Mouse (Mus musculus) embryonic facial prominence, embryonic 12.5 days (tissue): ENCODE results near the gene Atpaf1. TPM values are rescaled to one million over a fixed set of nuclear protein-coding genes. Genes with fewer than 3 reads are reported as not detected.

Source experiments
- ATAC-seq: fragments of 200-750 bp; cut with Nextera tagmentation; 2 replicates; pipeline ENCODE4 v1.8.0; 2017; ENCODE audit not compliant: insufficient number of reproducible peaks, insufficient read depth, low FRiP score, low TSS enrichment
- H3K27ac ChIP-seq: fragments of 300-500 bp; sonication (generic); 2 replicates; pipeline ENCODE4 v1.5.1; 2016; ENCODE audit warnings: mild to moderate bottlenecking
- H3K27me3 ChIP-seq: fragments of 300-500 bp; sonication (generic); 2 replicates; pipeline ENCODE4 v1.6.1; 2016; ENCODE audit warnings: mild to moderate bottlenecking, moderate library complexity
- H3K36me3 ChIP-seq: fragments of 300-500 bp; sonication (generic); 2 replicates; pipeline ENCODE4 v1.6.1; 2016; ENCODE audit warnings: mild to moderate bottlenecking
- H3K4me1 ChIP-seq: fragments of 300-500 bp; sonication (generic); 2 replicates; pipeline ENCODE4 v1.6.1; 2016
- H3K4me2 ChIP-seq: fragments of 300-500 bp; sonication (generic); replicated peaks from 2 replicates; pipeline ENCODE4 v1.6.1; 2016; ENCODE audit warnings: mild to moderate bottlenecking, moderate library complexity
- H3K4me3 ChIP-seq: fragments of 300-500 bp; sonication (generic); 2 replicates; pipeline ENCODE4 v1.5.1; 2016; ENCODE audit warnings: mild to moderate bottlenecking
- H3K9ac ChIP-seq: fragments of 300-500 bp; sonication (generic); 2 replicates; pipeline ENCODE4 v1.6.1; 2016; ENCODE audit warnings: mild to moderate bottlenecking, moderate library complexity
- H3K9me3 ChIP-seq: fragments of 300-500 bp; sonication (generic); 2 replicates; pipeline ENCODE4 v1.6.1; 2016; ENCODE audit warnings: mild to moderate bottlenecking, moderate library complexity
- WGBS: fragments of 180-500 bp; shearing (Covaris S2); methylation state at CpG from one replicate; pipeline ENCODE4 v1.1.7; 2016; 5-methylcytosine and 5-hydroxymethylcytosine counted together
- polyA plus RNA-seq: library from polyadenylated mRNA; unstranded; fragments of >200 nt; fragmentation: Nextera tagmentation; extraction: Ambion mirVana; gene quantifications from 2 replicates; pipeline ENCODE4 v1.2.1, GENCODE M21; 2016

The Atpaf1 gene
- polyA plus RNA-seq, 1 experiment from 2014 or later, result 58.4 TPM

GRCm38 (mm10) chr4:115831221-115831620 is 46.6 kb downstream of the Atpaf1 start:
- no peak overlapping the region for H3K4me3 ChIP-seq
- H3K9me3 ChIP-seq, result no peaks in the 10 kb centered on the region
- H3K36me3 ChIP-seq, result peaks cover 13% of the 10 kb centered on the region; the same call in 1 of the 2 replicates
- peaks cover 7% of the 10 kb centered on the region; the same call in 1 of the 2 replicates for H3K4me1 ChIP-seq
- ATAC-seq, result no peak
- H3K27ac ChIP-seq, result no peak overlapping the region
- WGBS, result 93% methylated on average over 22 of the region's 22 CpGs
- no peak overlapping the region for H3K9ac ChIP-seq
- 0 out of 2 replicates have a peak, but pooled peaks cover 5% of the 10 kb centered on the region for H3K27me3 ChIP-seq
- H3K4me2 ChIP-seq, result no peak overlapping the region

- H3K36me3 ChIP-seq, result peaks cover 13% of the 10 kb centered on the region; the same call in 1 of the 2 replicates
- no peaks in the 10 kb centered on the region for H3K9me3 ChIP-seq
- 0 out of 2 replicates have a peak, but pooled peaks cover 1% of the 10 kb centered on the region for H3K27me3 ChIP-seq
- no peak overlapping the region for H3K4me2 ChIP-seq
- no peak overlapping the region for H3K27ac ChIP-seq
- peaks cover 7% of the 10 kb centered on the region; the same call in 1 of the 2 replicates for H3K4me1 ChIP-seq
- H3K4me3 ChIP-seq, result no peak overlapping the region
- ATAC-seq, result no peak
- no peak overlapping the region for H3K9ac ChIP-seq
- 59% methylated on average over 2 of the region's 2 CpGs for WGBS
Measured at GRCm38 (mm10) chr4:115832040-115832439, 47.4 kb downstream of the Atpaf1 start.

GRCm38 (mm10) chr4:115835576-115835975 is 51.0 kb downstream of the Atpaf1 start:
- ATAC-seq, result no peak
- Histone ChIP-seq H3K4me3 (no peak overlapping the region), H3K36me3 (peaks cover 13% of the 10 kb centered on the region; the same call in 1 of the 2 replicates), H3K27me3 (no peaks in the 10 kb centered on the region), H3K27ac (no peak overlapping the region), H3K4me1 (peaks cover 11% of the 10 kb centered on the region), H3K4me2 (no peak overlapping the region), H3K9ac (no peak overlapping the region), H3K9me3 (no peaks in the 10 kb centered on the region)
- WGBS, result 72% methylated on average over 2 of the region's 2 CpGs

GRCm38 (mm10) chr4:115838196-115838595 is 53.6 kb downstream of the Atpaf1 start:
- H3K4me2 ChIP-seq, result peak overlapping the region; percentile 60

GRCm38 (mm10) chr4:115838696-115839641 is 54.4 kb downstream of the Atpaf1 start, which contains the start of gene Mknk1:
TSS of gene Mknk1 (plus strand) at chr4:115839198.
- ATAC-seq, result peak; percentile 87
- H3K27ac ChIP-seq, result peak within 1 kb of the TSS; percentile 32; the same call in 1 of the 2 replicates
- WGBS, result 2% methylated on average over 51 of the region's 51 CpGs

More at GRCm38 (mm10) chr4:115838196-115838595, 53.6 kb downstream of the Atpaf1 start:
- no peaks in the 10 kb centered on the region for H3K36me3 ChIP-seq
- no peaks in the 10 kb centered on the region for H3K9me3 ChIP-seq
- peaks cover 11% of the 10 kb centered on the region for H3K4me1 ChIP-seq
- ATAC-seq, result no peak
- no peak overlapping the region for H3K27ac ChIP-seq
- no peak overlapping the region for H3K4me3 ChIP-seq
- H3K9ac ChIP-seq, result no peak overlapping the region
- no peaks in the 10 kb centered on the region for H3K27me3 ChIP-seq
- 82% methylated on average over 4 of the region's 4 CpGs for WGBS

GRCm38 (mm10) chr4:115839956-115840355 is 55.3 kb downstream of the Atpaf1 start:
- ATAC-seq, result no peak
- H3K4me3 ChIP-seq, result peak overlapping the region; percentile 62
- no peak overlapping the region for H3K27ac ChIP-seq
- no peaks in the 10 kb centered on the region for H3K36me3 ChIP-seq
- no peak overlapping the region for H3K9ac ChIP-seq
- H3K9me3 ChIP-seq, result no peaks in the 10 kb centered on the region
- H3K4me1 ChIP-seq, result peaks cover 11% of the 10 kb centered on the region
- no peaks in the 10 kb centered on the region for H3K27me3 ChIP-seq
- WGBS, result 40% methylated on average over 4 of the region's 4 CpGs
- H3K4me2 ChIP-seq, result peak overlapping the region; percentile 60

More at GRCm38 (mm10) chr4:115838696-115839641, 54.4 kb downstream of the Atpaf1 start, which contains the start of gene Mknk1:
- peak within 1 kb of the TSS; percentile 62 for H3K4me3 ChIP-seq
- H3K9ac ChIP-seq, result peak within 1 kb of the TSS; percentile 60
- no peaks in the 10 kb centered on the region for H3K36me3 ChIP-seq
- H3K27me3 ChIP-seq, result no peaks in the 10 kb centered on the region
- H3K4me2 ChIP-seq, result peak within 1 kb of the TSS; percentile 60
- H3K9me3 ChIP-seq, result no peaks in the 10 kb centered on the region
- peaks cover 11% of the 10 kb centered on the region for H3K4me1 ChIP-seq

- ATAC-seq, result no peak
- H3K27ac ChIP-seq, result no peak overlapping the region
- 87% methylated on average over 4 of the region's 4 CpGs for WGBS
Measured at GRCm38 (mm10) chr4:115840842-115841241, 56.2 kb downstream of the Atpaf1 start.

GRCm38 (mm10) chr4:115846656-115847055 is 62.0 kb downstream of the Atpaf1 start:
- no peak overlapping the region for H3K4me3 ChIP-seq
- no peak overlapping the region for H3K9ac ChIP-seq
- no peak for ATAC-seq
- H3K27me3 ChIP-seq, result no peaks in the 10 kb centered on the region
- H3K27ac ChIP-seq, result no peak overlapping the region
- no peaks in the 10 kb centered on the region for H3K4me1 ChIP-seq
- H3K9me3 ChIP-seq, result no peaks in the 10 kb centered on the region
- WGBS, result 37% methylated on average over 2 of the region's 2 CpGs
- peaks cover 6% of the 10 kb centered on the region; the same call in 1 of the 2 replicates for H3K36me3 ChIP-seq
- no peak overlapping the region for H3K4me2 ChIP-seq

More at GRCm38 (mm10) chr4:115840842-115841241, 56.2 kb downstream of the Atpaf1 start:
- Histone ChIP-seq H3K9me3 (no peaks in the 10 kb centered on the region), H3K9ac (no peak overlapping the region), H3K27me3 (no peaks in the 10 kb centered on the region), H3K4me3 (no peak overlapping the region), H3K4me2 (no peak overlapping the region), H3K4me1 (peaks cover 11% of the 10 kb centered on the region), H3K36me3 (no peaks in the 10 kb centered on the region)

GRCm38 (mm10) chr4:115847377-115847776 is 62.8 kb downstream of the Atpaf1 start:
- no peak for ATAC-seq
- peaks cover 11% of the 10 kb centered on the region; the same call in 1 of the 2 replicates for H3K36me3 ChIP-seq
- H3K4me1 ChIP-seq, result no peaks in the 10 kb centered on the region
- WGBS, result 53% methylated on average over 5 of the region's 5 CpGs
- no peaks in the 10 kb centered on the region for H3K9me3 ChIP-seq
- no peak overlapping the region for H3K4me3 ChIP-seq
- no peak overlapping the region for H3K9ac ChIP-seq
- H3K27me3 ChIP-seq, result no peaks in the 10 kb centered on the region
- H3K4me2 ChIP-seq, result no peak overlapping the region
- no peak overlapping the region for H3K27ac ChIP-seq

- H3K9me3 ChIP-seq, result no peaks in the 10 kb centered on the region
- no peak overlapping the region for H3K9ac ChIP-seq
- H3K36me3 ChIP-seq, result peaks cover 11% of the 10 kb centered on the region; the same call in 1 of the 2 replicates
- H3K4me3 ChIP-seq, result no peak overlapping the region
- H3K4me1 ChIP-seq, result no peaks in the 10 kb centered on the region
- H3K4me2 ChIP-seq, result no peak overlapping the region
- ATAC-seq, result no peak
- H3K27me3 ChIP-seq, result no peaks in the 10 kb centered on the region
- H3K27ac ChIP-seq, result no peak overlapping the region
- 90% methylated on average over 1 of the region's 1 CpGs for WGBS
Measured at GRCm38 (mm10) chr4:115848083-115848482, 63.5 kb downstream of the Atpaf1 start.

- no peaks in the 10 kb centered on the region for H3K4me1 ChIP-seq
- no peaks in the 10 kb centered on the region for H3K27me3 ChIP-seq
- 77% methylated on average over 8 of the region's 8 CpGs for WGBS
- no peak overlapping the region for H3K27ac ChIP-seq
- no peak overlapping the region for H3K9ac ChIP-seq
- no peak for ATAC-seq
- H3K9me3 ChIP-seq, result no peaks in the 10 kb centered on the region
- H3K36me3 ChIP-seq, result peaks cover 16% of the 10 kb centered on the region
- no peak overlapping the region for H3K4me2 ChIP-seq
- no peak overlapping the region for H3K4me3 ChIP-seq
Measured at GRCm38 (mm10) chr4:115848990-115849677, 64.5 kb downstream of the Atpaf1 start.
